Mouse (Mus musculus) myocyte (in vitro differentiated cells): ENCODE data around the gene Ube4b. TPM values are rescaled to one million over a fixed set of nuclear protein-coding genes. Genes with fewer than 3 reads are reported as not detected.

Source experiments
- H3K27me3 ChIP-seq: one replicate; pipeline ENCODE4 v1.6.1; 2011; ENCODE audit not compliant: control insufficient read depth, insufficient read depth, insufficient read length
- H3K36me3 ChIP-seq: one replicate; pipeline ENCODE4 v1.6.1; 2011; ENCODE audit not compliant: control insufficient read depth, insufficient read depth
- H3K4me2 ChIP-seq: one replicate; pipeline ENCODE4 v1.6.1; 2011; ENCODE audit warnings: low read depth, control low read depth
- H3K4me3 ChIP-seq: one replicate; pipeline ENCODE4 v1.5.1; 2011; ENCODE audit warnings: mild to moderate bottlenecking, control low read depth, moderate library complexity
- H3K79me2 ChIP-seq: one replicate; pipeline ENCODE4 v1.6.1; 2011; ENCODE audit not compliant: control insufficient read depth, insufficient read depth
- H3ac ChIP-seq: one replicate; pipeline ENCODE4 v1.6.1; 2011; ENCODE audit not compliant: control insufficient read depth, insufficient read length
- CEBPB ChIP-seq: IDR thresholded peaks from 2 replicates; pipeline ENCODE4 v1.6.1; 2011; ENCODE audit warnings: mild to moderate bottlenecking, moderate library complexity; ENCODE audit not compliant: poor library complexity, insufficient read depth, severe bottlenecking
- E2F4 ChIP-seq: IDR thresholded peaks from one replicate; pipeline ENCODE4 v1.6.1; 2011; ENCODE audit warnings: mild to moderate bottlenecking, control low read depth, moderate library complexity; ENCODE audit not compliant: insufficient read depth
- MAX ChIP-seq: IDR thresholded peaks from one replicate; pipeline ENCODE4 v1.6.1; 2011; ENCODE audit warnings: low read depth, mild to moderate bottlenecking, control low read depth
- MYOD1 ChIP-seq, 3 experiments: IDR thresholded peaks; one replicate each; pipeline ENCODE4 v1.6.1; 2011; ENCODE audit warnings: control low read depth in 2 of 3, low read depth in 2 of 3, mild to moderate bottlenecking in 2 of 3, moderate library complexity in 1 of 3; ENCODE audit not compliant: insufficient read length in 2 of 3, control insufficient read depth in 1 of 3
- MYOG ChIP-seq, 3 experiments: IDR thresholded peaks; one replicate each; pipeline ENCODE4 v1.6.1; 2011; ENCODE audit warnings: control low read depth in 2 of 3, low read depth in 2 of 3, mild to moderate bottlenecking in 2 of 3; ENCODE audit not compliant: insufficient read length in 2 of 3, control insufficient read depth in 1 of 3, insufficient read depth in 1 of 3
- POLR2A ChIP-seq: IDR thresholded peaks from one replicate; pipeline ENCODE4 v1.6.1; 2011; ENCODE audit warnings: low read depth, mild to moderate bottlenecking, control low read depth, moderate library complexity; ENCODE audit not compliant: insufficient read length
- POLR2AphosphoS2 ChIP-seq: IDR thresholded peaks from one replicate; pipeline ENCODE4 v1.6.1; 2011; ENCODE audit warnings: low read depth, control low read depth; ENCODE audit not compliant: insufficient read length
- REST ChIP-seq: IDR thresholded peaks from one replicate; pipeline ENCODE4 v1.6.1; 2011; ENCODE audit warnings: mild to moderate bottlenecking, control low read depth, moderate library complexity; ENCODE audit not compliant: insufficient read depth, insufficient read length
- SRF ChIP-seq: IDR thresholded peaks from one replicate; pipeline ENCODE4 v1.6.1; 2011; ENCODE audit warnings: low read depth; ENCODE audit not compliant: control insufficient read depth, insufficient read length
- TCF12 ChIP-seq: IDR thresholded peaks from one replicate; pipeline ENCODE4 v1.6.1; 2011; ENCODE audit warnings: mild to moderate bottlenecking, control low read depth; ENCODE audit not compliant: poor library complexity, insufficient read depth, severe bottlenecking
- TCF3 ChIP-seq: IDR thresholded peaks from one replicate; pipeline ENCODE4 v1.6.1; 2011; ENCODE audit warnings: low read depth, control low read depth; ENCODE audit not compliant: insufficient read length
- USF1 ChIP-seq: IDR thresholded peaks from one replicate; pipeline ENCODE4 v1.6.1; 2011; ENCODE audit warnings: low read depth, mild to moderate bottlenecking, control low read depth, moderate library complexity
- polyA plus RNA-seq: library from polyadenylated mRNA; unstranded; fragments of >200 nt; fragmentation: generic; extraction: Trizol; gene quantifications from one replicate; pipeline ENCODE4 v1.2.1, GENCODE M21; 2012; ENCODE audit warnings: missing spikeins

The Ube4b gene
- polyA plus RNA-seq, 1 experiment, result 57.4 TPM

GRCm38 (mm10) chr4:149340680-149341079 lies 85.9 kb downstream of the Ube4b start:
- Histone ChIP-seq H3K79me2 (no peaks in the 10 kb centered on the region), H3K4me3 (no peak overlapping the region), H3K4me2 (no peak overlapping the region), H3K27me3 (no peaks in the 10 kb centered on the region), H3K36me3 (peaks cover 19% of the 10 kb centered on the region), H3ac (no peak overlapping the region)
- TF ChIP-seq CEBPB (no peak), POLR2A (no peak), REST (no peak), TCF12 (no peak), TCF3 (no peak), USF1 (no peak), MAX (no peak), MYOD1 (IDR thresholded peaks at IDR 0.05; ENCODE audit: control insufficient read depth in 1 of 3, insufficient read length in 2 of 3, low read depth in 2 of 3) (no peak), SRF (no peak), POLR2AphosphoS2 (no peak), MYOG (IDR thresholded peaks at IDR 0.05; ENCODE audit: control insufficient read depth in 1 of 3, insufficient read depth in 1 of 3, insufficient read length in 2 of 3, low read depth in 2 of 3) (no peak), E2F4 (no peak)

GRCm38 (mm10) chr4:149339426-149340214 lies 86.9 kb downstream of the Ube4b start:
- no peak overlapping the region for H3K4me2 ChIP-seq
- TF ChIP-seq SRF, result no peak
- TF ChIP-seq MAX, result no peak
- TF ChIP-seq MYOD1 (IDR thresholded peaks at IDR 0.05; ENCODE audit: control insufficient read depth in 1 of 3, insufficient read length in 2 of 3, low read depth in 2 of 3), result no peak
- no peak for TF ChIP-seq POLR2AphosphoS2
- no peak for TF ChIP-seq POLR2A
- TF ChIP-seq E2F4, result no peak
- no peak for TF ChIP-seq USF1
- TF ChIP-seq TCF12, result no peak
- TF ChIP-seq REST, result no peak
- no peak for TF ChIP-seq CEBPB
- no peak for TF ChIP-seq TCF3
- TF ChIP-seq MYOG (IDR thresholded peaks at IDR 0.05; ENCODE audit: control insufficient read depth in 1 of 3, insufficient read depth in 1 of 3, insufficient read length in 2 of 3, low read depth in 2 of 3), result no peak
- H3K27me3 ChIP-seq, result no peaks in the 10 kb centered on the region
- H3ac ChIP-seq, result no peak overlapping the region
- no peak overlapping the region for H3K4me3 ChIP-seq
- peaks cover 26% of the 10 kb centered on the region for H3K36me3 ChIP-seq
- H3K79me2 ChIP-seq, result no peaks in the 10 kb centered on the region

GRCm38 (mm10) chr4:149338137-149338536 lies 88.4 kb downstream of the Ube4b start:
- H3K36me3 ChIP-seq, result peaks cover 34% of the 10 kb centered on the region
- no peak overlapping the region for H3ac ChIP-seq
- H3K27me3 ChIP-seq, result no peaks in the 10 kb centered on the region
- TF ChIP-seq SRF, result no peak
- no peak for TF ChIP-seq USF1
- no peak for TF ChIP-seq TCF12
- no peak for TF ChIP-seq POLR2AphosphoS2
- no peak for TF ChIP-seq CEBPB
- no peak for TF ChIP-seq TCF3
- no peak for TF ChIP-seq MYOG (IDR thresholded peaks at IDR 0.05; ENCODE audit: control insufficient read depth in 1 of 3, insufficient read depth in 1 of 3, insufficient read length in 2 of 3, low read depth in 2 of 3)
- H3K4me2 ChIP-seq, result no peak overlapping the region
- H3K79me2 ChIP-seq, result no peaks in the 10 kb centered on the region
- no peak overlapping the region for H3K4me3 ChIP-seq

GRCm38 (mm10) chr4:149337353-149337752 lies 89.2 kb downstream of the Ube4b start:
- Histone ChIP-seq H3K4me2 (no peak overlapping the region), H3K79me2 (no peaks in the 10 kb centered on the region), H3K4me3 (no peak overlapping the region), H3K27me3 (no peaks in the 10 kb centered on the region), H3ac (no peak overlapping the region), H3K36me3 (peaks cover 32% of the 10 kb centered on the region)
- TF ChIP-seq MYOD1 (IDR thresholded peaks at IDR 0.05; ENCODE audit: control insufficient read depth in 1 of 3, insufficient read length in 2 of 3, low read depth in 2 of 3), result no peak
- no peak for TF ChIP-seq MAX
- no peak for TF ChIP-seq CEBPB
- no peak for TF ChIP-seq TCF3
- no peak for TF ChIP-seq POLR2AphosphoS2
- TF ChIP-seq REST, result no peak
- TF ChIP-seq TCF12, result no peak
- no peak for TF ChIP-seq USF1
- TF ChIP-seq E2F4, result no peak
- no peak for TF ChIP-seq SRF
